Mouse (Mus musculus): ENCODE measurements around the gene Fam198b.

Gene Fam198b

GRCm38 (mm10) chr3:79930141-79930744 is 45.9 kb downstream of the Fam198b start:
- 17% methylated on average over 6 of the region's 7 CpGs for WGBS

GRCm38 (mm10) chr3:79936213-79936612 is 51.9 kb downstream of the Fam198b start:
- WGBS: 69% methylated on average over 6 of the region's 6 CpGs

- WGBS: 74% methylated on average over 3 of the region's 3 CpGs
Measured at GRCm38 (mm10) chr3:79936730-79937447, 52.6 kb downstream of the Fam198b start.

GRCm38 (mm10) chr3:79947736-79948135 is 63.4 kb downstream of the Fam198b start:
- 51% methylated on average over 1 of the region's 1 CpGs for WGBS

GRCm38 (mm10) chr3:79948151-79948550 is 63.8 kb downstream of the Fam198b start:
- 76% methylated on average over 2 of the region's 2 CpGs for WGBS

- WGBS: 57% methylated on average over 2 of the region's 2 CpGs
Measured at GRCm38 (mm10) chr3:79953164-79953759, 68.9 kb downstream of the Fam198b start.

GRCm38 (mm10) chr3:79955262-79955661 is 70.9 kb downstream of the Fam198b start:
- 57% methylated on average over 3 of the region's 3 CpGs for WGBS

GRCm38 (mm10) chr3:79957752-79958151 is 73.4 kb downstream of the Fam198b start:
- 50% methylated on average over 2 of the region's 2 CpGs for WGBS

GRCm38 (mm10) chr3:79966709-79967108 is 82.4 kb downstream of the Fam198b start:
- 83% methylated on average over 4 of the region's 4 CpGs for WGBS

- 74% methylated on average over 1 of the region's 1 CpGs for WGBS
Measured at GRCm38 (mm10) chr3:79967346-79967745, 83.0 kb downstream of the Fam198b start.

- WGBS: 65% methylated on average over 2 of the region's 2 CpGs
Measured at GRCm38 (mm10) chr3:79968426-79968825, 84.1 kb downstream of the Fam198b start.

GRCm38 (mm10) chr3:79969536-79969935 is 85.2 kb downstream of the Fam198b start:
- 97% methylated on average over 3 of the region's 3 CpGs for WGBS

- 74% methylated on average over 2 of the region's 2 CpGs for WGBS
Measured at GRCm38 (mm10) chr3:79970070-79970469, 85.7 kb downstream of the Fam198b start.

GRCm38 (mm10) chr3:79970498-79970897 is 86.2 kb downstream of the Fam198b start:
- WGBS: 86% methylated on average over 2 of the region's 2 CpGs

GRCm38 (mm10) chr3:79971542-79971941 is 87.2 kb downstream of the Fam198b start:
- 75% methylated on average over 7 of the region's 7 CpGs for WGBS

GRCm38 (mm10) chr3:79976786-79977185 is 92.5 kb downstream of the Fam198b start:
- WGBS: 19% methylated on average over 3 of the region's 3 CpGs

- 60% methylated on average over 11 of the region's 11 CpGs for WGBS
Measured at GRCm38 (mm10) chr3:79977656-79978450, 93.5 kb downstream of the Fam198b start.

- WGBS: 91% methylated on average over 1 of the region's 1 CpGs
Measured at GRCm38 (mm10) chr3:79980714-79981113, 96.4 kb downstream of the Fam198b start.

GRCm38 (mm10) chr3:79983961-79984419 is 99.7 kb downstream of the Fam198b start:
- WGBS: 70% methylated on average over 2 of the region's 2 CpGs

- WGBS: 70% methylated on average over 1 of the region's 1 CpGs
Measured at GRCm38 (mm10) chr3:79984542-79984941, 100.2 kb downstream of the Fam198b start.

GRCm38 (mm10) chr3:79989250-79989649 is 104.9 kb downstream of the Fam198b start:
- WGBS: 78% methylated on average over 8 of the region's 8 CpGs

GRCm38 (mm10) chr3:79989911-79990310 is 105.6 kb downstream of the Fam198b start:
- 61% methylated on average over 2 of the region's 2 CpGs for WGBS

All from cerebral cortex, adult 2 months (tissue).